In the genomic region with DNA sequence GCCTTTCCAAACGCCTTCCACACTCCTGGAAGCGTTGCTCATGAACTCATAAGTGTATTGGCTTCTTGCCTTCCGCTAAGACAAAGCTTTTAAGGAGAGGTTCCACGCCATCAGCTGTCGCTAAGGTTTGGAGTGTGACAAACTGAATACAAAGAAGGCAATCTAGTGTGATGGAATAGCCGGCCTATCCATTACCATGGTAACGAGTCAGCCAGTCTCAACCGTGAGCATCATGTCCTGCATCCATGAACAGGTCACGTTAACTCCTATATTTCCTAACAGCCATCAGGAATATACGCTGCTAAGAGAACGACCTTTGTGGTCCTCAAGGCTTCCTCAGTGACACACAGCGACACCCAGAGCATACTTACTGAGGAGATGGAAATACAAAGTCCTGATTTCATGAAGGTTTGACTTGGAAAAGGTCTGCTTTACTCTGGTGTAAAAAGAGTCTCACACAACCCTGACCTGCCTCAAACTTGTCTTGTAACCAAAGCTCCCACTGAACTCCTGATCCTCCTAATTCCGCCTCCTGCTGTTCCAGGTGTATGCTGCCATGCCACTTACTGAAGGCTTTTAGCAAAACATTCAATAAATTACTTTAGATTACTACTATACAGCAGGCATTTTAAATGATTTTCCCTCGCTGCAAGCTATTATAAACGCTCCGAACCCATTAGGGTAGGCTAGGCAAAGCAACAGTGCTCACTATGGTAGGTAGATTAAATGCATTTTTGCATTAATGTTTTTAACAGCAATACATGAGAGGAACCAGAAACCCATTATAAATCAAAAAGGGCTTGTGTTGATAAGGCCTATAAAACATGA, we compare ENCODE assay signal across 15 mouse cellular contexts.
A peak's percentile ranks its signal among the peaks of the same experiment; 100 is the strongest.
DNase-seq lines count a peak whose midpoint lies in the region; ATAC-seq lines count a peak whose summit lies in the region.
"Had no signal": no experiment of that assay in that cellular context is flagged by ENCODE, and none has a peak within 500 bp of the region (broad histone marks: within the 10 kb centered on the region; RNA-seq: fewer than 3 reads in every experiment).

No protein-coding gene starts in this region.

- no peaks in the 10 kb centered on the region for H3K27me3 ChIP-seq in neural tube, embryonic 11.5 days (ENCODE audit: control insufficient read depth, insufficient read depth, low read length)
- no peaks in the 10 kb centered on the region for H3K27me3 ChIP-seq in hindbrain, embryonic 13.5 days
- H3K27me3 ChIP-seq in midbrain, embryonic 12.5 days, result no peaks in the 10 kb centered on the region
- H3K27me3 ChIP-seq: liver, embryonic 13.5 days had no signal

- peaks cover 10% of the 10 kb centered on the region for H3K4me1 ChIP-seq in neural tube, embryonic 11.5 days (ENCODE audit: control insufficient read depth, insufficient read depth, low read length)
- H3K4me1 ChIP-seq in hindbrain, embryonic 13.5 days (replicated peaks), result peaks cover 24% of the 10 kb centered on the region
- peaks cover 13% of the 10 kb centered on the region for H3K4me1 ChIP-seq in midbrain, embryonic 12.5 days
- H3K4me1 ChIP-seq: liver, embryonic 13.5 days had no signal

- ATAC-seq in neural tube, embryonic 11.5 days (ENCODE audit: insufficient read depth, low FRiP score, low TSS enrichment), result peak; percentile 95
- peak; percentile 90 for ATAC-seq in hindbrain, embryonic 13.5 days (ENCODE audit: low FRiP score)
- ATAC-seq in midbrain, embryonic 12.5 days (ENCODE audit: low FRiP score, low read depth), result peak; percentile 89
- ATAC-seq: intestine, embryonic 16.5 days; lung, postnatal 0 days had no signal

- H3K4me3 ChIP-seq in neural tube, embryonic 11.5 days (ENCODE audit: low read depth, low read length), result no peak overlapping the region
- H3K4me3 ChIP-seq in hindbrain, embryonic 13.5 days, result no peak overlapping the region
- H3K4me3 ChIP-seq in midbrain, embryonic 12.5 days, result no peak overlapping the region
- H3K4me3 ChIP-seq: liver, embryonic 13.5 days had no signal

- H3K27ac ChIP-seq in neural tube, embryonic 11.5 days (ENCODE audit: low read depth, low read length), result peak overlapping the region; percentile 64; the same call in 1 of the 2 replicates
- H3K27ac ChIP-seq in hindbrain, embryonic 13.5 days, result peak overlapping the region; percentile 88
- peak overlapping the region; percentile 68 for H3K27ac ChIP-seq in midbrain, embryonic 12.5 days (replicated peaks)
- H3K27ac ChIP-seq: liver, embryonic 13.5 days had no signal

- no peaks in the 10 kb centered on the region for H3K36me3 ChIP-seq in neural tube, embryonic 11.5 days (ENCODE audit: control insufficient read depth, insufficient read depth, low read length)
- peaks cover 25% of the 10 kb centered on the region for H3K36me3 ChIP-seq in hindbrain, embryonic 13.5 days
- 0 out of 2 replicates have a peak, but pooled peaks cover 6% of the 10 kb centered on the region for H3K36me3 ChIP-seq in midbrain, embryonic 12.5 days

- H3K9ac ChIP-seq in neural tube, embryonic 11.5 days (ENCODE audit: low read length), result no peak overlapping the region
- no peak overlapping the region for H3K9ac ChIP-seq in hindbrain, embryonic 13.5 days
- H3K9ac ChIP-seq in midbrain, embryonic 12.5 days (replicated peaks), result no peak overlapping the region; the same call in 1 of the 2 replicates
- H3K9ac ChIP-seq: liver, embryonic 13.5 days had no signal

- 61% methylated on average over 16 of the region's 16 CpGs for WGBS in neural tube, embryonic 11.5 days
- WGBS in hindbrain, embryonic 13.5 days, result 31% methylated on average over 16 of the region's 16 CpGs
- WGBS in midbrain, embryonic 12.5 days, result 56% methylated on average over 16 of the region's 16 CpGs

- no peak overlapping the region for H3K4me2 ChIP-seq in neural tube, embryonic 11.5 days (ENCODE audit: low read depth)
- peak overlapping the region; percentile 23 for H3K4me2 ChIP-seq in hindbrain, embryonic 13.5 days
- H3K4me2 ChIP-seq in midbrain, embryonic 12.5 days (replicated peaks), result peak overlapping the region; percentile 17; the same call in 1 of the 2 replicates
- H3K4me2 ChIP-seq: liver, embryonic 13.5 days had no signal

- DNase-seq in neural tube, embryonic 11.5 days (ENCODE audit: low spot score), result no peak
- DNase-seq in neural tube, embryonic 10.5 days (ENCODE audit: extremely low spot score, low spot score), result no peak
- DNase-seq in telencephalon, adult 2 months (ENCODE audit: low read depth, low spot score), result peak; percentile 24
- no peak for DNase-seq in cerebellum, postnatal 14 days
- DNase-seq in adrenal gland, adult 8-10 months, result no peak
- DNase-seq in urinary bladder, postnatal 10 days (ENCODE audit: low spot score), result no peak
- DNase-seq: B cell, adult 2 months; cerebellum, adult 18-20 months; heart, postnatal 14 days; kidney, postnatal 14 days; liver, embryonic 13.5 days had no signal

- H3K9me3 ChIP-seq in neural tube, embryonic 11.5 days (ENCODE audit: control insufficient read depth, low read length), result no peaks in the 10 kb centered on the region
- H3K9me3 ChIP-seq in hindbrain, embryonic 13.5 days, result no peaks in the 10 kb centered on the region
- 0 out of 2 replicates have a peak, but pooled peaks cover 5% of the 10 kb centered on the region for H3K9me3 ChIP-seq in midbrain, embryonic 12.5 days
